Mouse (Mus musculus): ENCODE measurements around the gene Tmem28. TPM values are rescaled to one million over a fixed set of nuclear protein-coding genes. Genes with fewer than 3 reads are reported as not detected.

Tmem28 gene
- 0.02 and 0.09 TPM in 2 replicates for polyA plus RNA-seq (2012; rRNA removed; ENCODE audit: low replicate concordance)

DNA sequence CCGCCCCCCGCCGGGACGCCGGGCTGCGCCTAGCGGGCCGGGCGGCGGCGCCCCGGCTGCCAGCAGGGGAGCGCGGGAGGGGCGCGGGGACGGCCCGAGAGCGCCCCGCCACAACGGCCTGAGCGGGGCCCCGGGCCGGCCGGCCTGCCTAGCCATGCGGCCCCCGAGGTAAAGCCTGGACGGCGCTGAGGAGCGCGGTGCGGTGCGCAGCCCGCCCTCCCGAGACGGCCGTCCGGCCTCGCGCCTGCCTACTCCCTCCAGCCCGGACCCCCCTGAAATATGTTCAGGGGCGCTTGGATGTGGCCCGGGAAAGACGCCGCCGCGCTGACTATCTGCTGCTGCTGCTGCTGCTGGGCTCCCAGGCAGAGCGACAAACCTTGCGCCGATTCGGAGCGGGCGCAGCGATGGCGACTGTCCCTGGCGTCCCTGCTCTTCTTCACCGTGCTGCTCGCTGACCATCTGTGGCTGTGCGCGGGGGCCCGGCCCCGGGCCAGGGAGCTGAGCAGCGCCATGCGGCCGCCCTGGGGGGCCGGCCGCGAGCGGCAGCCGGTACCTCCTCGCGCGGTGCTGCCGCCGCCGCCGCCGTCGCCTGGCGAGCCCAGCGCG is at the start of gene Tmem28:
Gene Tmem28 (plus strand): TSS at position 232 of the 606 bp plus-strand sequence.

Other genes starting within 250 kb of the Tmem28 start
- 0.08 and 0.28 TPM in 2 replicates for gene Eda, start 154.6 kb downstream of the Tmem28 start, polyA plus RNA-seq (2012; rRNA removed; ENCODE audit: low replicate concordance)